Mouse (Mus musculus): Measurements from ENCODE around the gene Ptgdr.
"Not testable (repeated sequence)": the region's sequence is repeated elsewhere in the genome, so short reads cannot be mapped to it uniquely, and the experiment has no call there.

Ptgdr gene

DNA sequence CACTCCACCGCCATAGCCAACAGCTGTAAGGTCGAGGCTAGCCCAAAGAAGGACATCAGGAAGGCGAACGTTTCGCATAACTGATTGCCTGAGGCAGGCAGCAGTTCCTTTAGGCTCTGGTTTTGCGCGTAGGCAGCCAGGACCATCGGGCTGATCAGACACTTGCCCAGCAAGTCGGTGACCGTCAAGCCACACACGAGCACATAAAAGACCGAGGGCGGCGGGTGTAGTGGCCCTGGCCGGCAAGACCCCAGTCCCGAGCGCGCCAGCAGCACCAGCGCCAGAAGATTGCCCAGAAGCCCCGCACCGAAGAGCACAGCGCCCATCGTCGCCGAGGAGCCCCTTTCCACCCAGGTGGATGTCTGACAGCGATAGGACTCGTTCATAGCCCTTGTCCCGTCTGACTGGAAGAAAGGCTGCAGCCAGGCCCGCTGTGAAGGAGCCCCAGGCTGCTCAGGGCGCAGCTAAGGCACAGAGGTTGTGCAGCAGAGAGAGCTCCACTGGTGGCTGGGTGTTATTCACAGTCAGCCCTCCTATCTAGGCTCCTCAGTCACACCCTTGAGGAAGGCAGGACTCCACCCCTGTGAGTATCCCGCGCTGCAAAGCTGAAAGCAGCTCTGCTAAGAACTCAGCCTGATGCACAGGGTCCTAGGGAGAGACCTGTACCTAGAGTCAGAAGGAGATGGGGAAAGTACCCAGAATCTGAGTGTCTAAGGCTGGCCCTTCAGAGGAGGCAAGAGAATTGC is at the start of gene Ptgdr:
TSS of gene Ptgdr (minus strand) at position 508 of the 746 bp plus-strand sequence.
- DNase-seq, result no peak

DNA sequence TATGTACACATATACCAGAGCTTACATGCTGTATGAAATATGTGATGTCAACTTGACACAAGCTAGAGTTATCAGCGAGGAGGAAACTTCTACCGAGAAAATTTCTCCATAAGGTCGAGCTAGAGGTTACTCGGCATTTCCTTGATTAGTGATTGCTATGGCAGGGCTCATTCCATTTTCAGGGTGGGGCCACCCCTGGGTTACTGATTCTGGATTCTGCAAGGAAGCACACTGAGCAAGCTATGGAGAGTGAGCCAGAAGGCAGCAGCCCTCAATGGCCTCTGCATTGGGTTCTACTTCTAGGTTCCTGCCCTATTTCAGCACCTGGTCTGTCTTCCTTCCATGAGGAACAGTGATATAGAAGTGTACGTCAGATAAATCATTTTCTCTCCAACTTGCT is 48.6 kb upstream of the Ptgdr start:
- no peak for DNase-seq

GRCm38 (mm10) chr14:44904199-44904598 is 45.0 kb upstream of the Ptgdr start:
- DNase-seq, result no peak

DNA sequence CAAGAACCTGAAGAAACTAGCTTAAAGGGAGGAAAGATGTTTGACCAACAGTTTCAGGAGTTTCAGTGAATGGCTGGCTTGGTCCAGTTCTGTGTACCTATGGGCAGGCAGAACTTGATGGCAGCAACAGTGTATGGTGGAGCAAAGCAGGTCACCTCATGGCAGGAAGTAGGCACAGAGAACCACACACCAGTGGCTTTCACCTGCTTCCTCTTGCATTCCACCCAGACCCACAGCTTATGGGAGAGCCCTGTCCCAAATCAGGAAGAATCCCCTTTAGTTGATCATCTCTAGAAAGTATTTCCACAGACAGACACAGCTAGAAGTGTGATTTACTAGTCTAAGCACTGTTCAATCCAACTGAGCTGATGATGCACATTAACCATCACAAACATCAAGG is 42.6 kb upstream of the Ptgdr start:
- DNase-seq, result not testable (repeated sequence)

DNA sequence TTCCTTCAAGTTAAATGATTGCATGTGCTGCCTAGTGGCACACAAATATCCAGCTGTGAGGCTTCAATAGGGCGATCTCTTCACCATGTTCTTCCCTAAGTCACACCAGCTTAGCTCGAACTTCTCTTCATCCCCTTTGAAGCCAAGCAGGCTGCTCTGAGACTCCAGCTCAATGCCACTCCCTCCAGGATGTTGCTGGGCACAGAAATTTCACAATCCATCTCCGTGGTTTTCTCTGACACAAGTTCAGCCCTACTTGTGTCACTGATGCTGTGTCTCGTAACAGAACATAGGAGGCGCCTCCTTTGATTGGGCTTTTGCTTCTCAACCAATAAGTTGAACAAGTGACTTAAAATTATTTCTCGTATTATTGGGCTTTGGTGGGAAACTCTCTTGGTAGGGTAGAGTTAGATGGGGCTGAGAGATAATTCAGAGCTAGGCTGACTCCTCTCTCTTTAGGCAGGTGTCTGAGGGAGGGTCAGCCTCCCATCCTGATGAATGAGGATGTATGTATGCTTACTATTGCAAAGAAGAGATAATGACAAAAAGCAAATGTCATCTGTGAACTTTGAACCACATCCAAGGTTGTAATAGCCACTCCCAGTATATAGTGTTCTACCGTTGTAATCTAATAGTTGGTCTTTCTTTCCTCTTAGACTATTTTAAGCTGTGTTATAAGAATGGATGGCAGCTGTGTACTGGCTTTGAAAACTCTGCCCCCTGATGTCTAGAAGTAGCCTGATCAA is 32.4 kb upstream of the Ptgdr start:
- no peak for DNase-seq

DNA sequence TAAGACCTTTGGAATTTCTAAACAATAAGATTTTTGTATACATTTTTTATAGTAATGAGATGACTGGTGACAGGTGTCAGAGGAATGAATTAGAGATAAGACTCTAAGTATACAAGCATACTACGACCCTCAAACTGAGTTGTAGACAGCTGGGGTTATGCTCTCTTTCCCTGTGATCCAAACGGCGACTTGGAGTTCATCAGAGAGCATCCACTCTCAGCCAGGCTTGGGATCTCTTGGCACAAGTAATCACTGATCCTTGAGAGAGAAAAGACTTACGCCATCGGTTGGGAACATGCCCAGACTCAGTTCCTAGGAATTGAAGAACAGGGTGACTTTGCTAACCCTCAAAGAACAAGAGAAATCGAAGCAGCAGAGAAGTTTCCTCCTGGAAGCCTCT is 10.5 kb upstream of the Ptgdr start:
- DNase-seq, result peak; percentile 36

DNA sequence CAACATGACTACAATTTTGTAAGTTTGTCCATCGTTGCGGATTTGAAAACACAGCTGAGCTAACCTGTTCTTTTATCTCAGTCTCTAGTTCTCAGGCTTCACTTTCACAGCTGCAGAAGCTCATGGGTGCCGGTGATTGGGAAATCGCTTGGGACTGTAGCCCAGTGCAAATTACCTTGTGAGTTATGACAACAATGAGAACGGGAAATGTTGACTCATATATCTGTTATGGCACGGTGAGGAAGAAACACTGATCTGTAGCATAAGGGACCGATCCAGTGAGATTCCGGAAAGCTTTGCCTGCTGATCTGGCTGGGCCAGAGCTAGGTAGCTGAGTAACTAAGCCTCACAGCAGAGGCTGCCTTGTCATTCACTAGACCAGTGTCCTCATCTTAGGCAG is 6.5 kb upstream of the Ptgdr start:
- DNase-seq, result peak; percentile 25

GRCm38 (mm10) chr14:44863086-44863485 is 3.9 kb upstream of the Ptgdr start:
- DNase-seq, result no peak

GRCm38 (mm10) chr14:44861161-44861560 is 2.0 kb upstream of the Ptgdr start:
- no peak for DNase-seq

DNA sequence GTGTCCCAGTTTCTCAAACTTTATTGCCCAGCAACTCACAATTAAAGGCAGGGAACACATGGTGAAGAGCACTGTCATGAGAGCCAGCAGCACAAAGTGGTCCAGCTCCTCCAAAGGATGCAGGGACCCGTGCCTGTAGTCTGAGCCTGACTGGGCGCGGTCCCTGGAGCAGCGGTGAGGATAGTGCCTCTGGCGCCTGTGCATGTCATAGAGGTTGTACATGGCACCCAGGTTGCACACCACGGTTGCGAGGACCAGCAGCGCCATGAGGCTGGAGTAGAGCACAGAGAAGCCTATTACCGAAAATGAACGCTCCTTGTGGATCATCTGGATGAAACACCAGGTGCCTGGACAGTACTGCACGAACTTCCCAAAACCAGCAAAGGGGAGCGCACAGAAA is 803 bp downstream of the Ptgdr start:
- no peak for DNase-seq

DNA sequence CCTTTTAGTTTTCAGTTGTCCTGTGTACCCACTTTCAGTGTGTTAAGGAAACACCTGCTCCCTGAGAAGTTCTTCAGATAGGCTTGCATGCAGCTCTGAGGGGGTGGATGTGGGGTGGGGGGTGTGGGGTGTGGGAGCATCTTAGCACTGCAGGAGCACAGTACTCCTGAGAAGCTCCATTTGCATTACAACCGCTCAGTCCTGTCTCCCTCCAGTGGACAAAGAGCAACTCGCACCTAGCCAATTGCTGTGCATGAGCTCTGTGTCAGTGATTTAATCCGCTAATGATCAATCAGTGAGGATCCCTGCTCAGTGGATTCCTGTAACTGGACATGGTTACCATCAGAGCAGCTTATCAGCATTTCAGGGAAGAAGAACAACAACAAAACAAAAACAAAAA is 8.5 kb downstream of the Ptgdr start:
- DNase-seq, result not testable (repeated sequence)

GRCm38 (mm10) chr14:44847740-44848139 is 11.4 kb downstream of the Ptgdr start:
- DNase-seq, result no peak

GRCm38 (mm10) chr14:44846558-44847263 is 12.5 kb downstream of the Ptgdr start:
- no peak for DNase-seq

DNA sequence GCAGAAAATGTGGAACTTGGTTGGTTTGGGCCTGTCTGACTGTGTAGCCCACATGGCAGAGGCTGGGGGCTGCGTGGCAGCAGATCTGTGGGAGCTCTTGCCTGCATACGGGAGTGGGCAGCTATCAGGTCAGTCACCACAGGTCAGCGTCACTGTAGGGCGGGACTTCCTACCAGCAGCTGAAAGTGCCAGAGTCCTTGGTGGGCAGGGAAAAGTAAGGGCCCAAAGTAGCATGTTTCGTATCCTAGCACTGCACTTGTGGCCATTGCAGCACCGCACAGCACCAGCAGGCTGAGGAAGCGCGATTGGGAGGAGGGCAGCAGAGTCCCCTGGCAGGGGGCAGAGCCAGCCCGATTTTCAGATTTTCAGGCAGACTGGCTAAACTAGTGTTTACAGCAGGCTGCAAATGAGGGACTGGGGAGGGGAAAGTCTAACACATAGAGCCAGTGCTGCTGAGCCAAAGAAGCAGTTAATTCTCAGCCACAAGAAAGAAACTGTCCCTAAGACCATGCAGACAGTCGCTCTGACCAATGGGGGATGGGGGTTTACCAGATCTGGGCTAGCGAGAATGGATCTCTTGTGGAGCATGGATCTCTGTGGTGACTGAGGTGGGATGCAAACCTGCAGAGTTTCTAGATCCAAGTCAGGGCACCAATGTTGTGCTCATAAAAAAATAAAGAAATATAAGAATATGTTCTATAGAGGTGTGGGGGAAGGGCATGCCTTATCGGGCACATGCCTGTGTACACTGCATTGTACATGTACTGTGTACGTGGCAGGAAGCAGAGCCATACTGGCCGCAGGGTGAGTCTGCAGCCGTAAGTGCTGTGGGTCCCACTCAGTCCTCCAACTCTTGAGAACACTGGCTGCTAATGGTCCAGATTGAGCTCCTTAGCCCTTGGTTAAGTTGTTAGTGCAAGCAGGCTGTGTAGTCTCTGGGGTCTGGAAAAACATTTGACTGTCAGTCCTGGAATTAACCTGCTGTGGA is 15.1 kb downstream of the Ptgdr start:
- no peak for DNase-seq

DNA sequence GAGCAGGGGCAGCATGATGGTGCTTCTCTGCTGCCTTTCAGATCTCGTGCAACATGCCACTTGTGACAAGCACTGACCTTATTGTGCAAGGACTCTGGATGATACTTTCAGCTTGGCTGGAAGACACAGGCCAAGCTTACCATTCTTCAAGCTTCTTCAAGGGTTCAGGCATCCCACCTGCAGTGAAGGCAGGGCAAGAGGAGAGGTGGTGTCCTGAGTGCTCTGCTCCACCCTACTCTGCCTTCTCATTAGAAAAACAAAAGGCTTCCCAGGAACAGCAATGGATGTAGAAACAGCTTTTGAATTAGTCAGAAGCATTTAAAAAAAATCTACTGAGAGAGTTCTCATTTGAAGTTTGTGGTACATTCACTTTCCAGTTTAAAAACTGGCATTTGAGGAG is 20.5 kb downstream of the Ptgdr start:
- no peak for DNase-seq

GRCm38 (mm10) chr14:44835132-44835531 is 24.0 kb downstream of the Ptgdr start:
- no peak for DNase-seq

GRCm38 (mm10) chr14:44834134-44834533 is 25.0 kb downstream of the Ptgdr start:
- not testable (repeated sequence) for DNase-seq

GRCm38 (mm10) chr14:44833096-44833495 is 26.1 kb downstream of the Ptgdr start:
- DNase-seq, result not testable (repeated sequence)

DNA sequence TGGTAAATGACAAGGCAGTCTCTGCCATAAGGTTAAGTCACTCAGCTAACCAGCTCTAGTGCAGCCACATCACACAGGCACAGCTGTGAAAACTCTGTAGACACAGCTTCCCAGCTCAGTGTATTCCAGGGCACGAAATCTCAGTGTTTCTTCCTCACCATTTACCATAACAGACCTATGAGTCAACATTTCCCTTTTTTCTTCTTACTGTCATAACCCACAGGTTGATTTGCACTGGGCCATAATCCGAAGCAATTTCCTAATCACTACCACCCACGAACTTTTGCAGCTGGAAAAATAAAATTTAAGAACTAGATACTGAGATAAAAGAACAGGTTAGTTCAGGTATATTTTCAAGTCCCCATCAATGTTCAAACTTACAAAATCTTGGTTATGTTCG is 31.4 kb downstream of the Ptgdr start:
- DNase-seq, result no peak

DNA sequence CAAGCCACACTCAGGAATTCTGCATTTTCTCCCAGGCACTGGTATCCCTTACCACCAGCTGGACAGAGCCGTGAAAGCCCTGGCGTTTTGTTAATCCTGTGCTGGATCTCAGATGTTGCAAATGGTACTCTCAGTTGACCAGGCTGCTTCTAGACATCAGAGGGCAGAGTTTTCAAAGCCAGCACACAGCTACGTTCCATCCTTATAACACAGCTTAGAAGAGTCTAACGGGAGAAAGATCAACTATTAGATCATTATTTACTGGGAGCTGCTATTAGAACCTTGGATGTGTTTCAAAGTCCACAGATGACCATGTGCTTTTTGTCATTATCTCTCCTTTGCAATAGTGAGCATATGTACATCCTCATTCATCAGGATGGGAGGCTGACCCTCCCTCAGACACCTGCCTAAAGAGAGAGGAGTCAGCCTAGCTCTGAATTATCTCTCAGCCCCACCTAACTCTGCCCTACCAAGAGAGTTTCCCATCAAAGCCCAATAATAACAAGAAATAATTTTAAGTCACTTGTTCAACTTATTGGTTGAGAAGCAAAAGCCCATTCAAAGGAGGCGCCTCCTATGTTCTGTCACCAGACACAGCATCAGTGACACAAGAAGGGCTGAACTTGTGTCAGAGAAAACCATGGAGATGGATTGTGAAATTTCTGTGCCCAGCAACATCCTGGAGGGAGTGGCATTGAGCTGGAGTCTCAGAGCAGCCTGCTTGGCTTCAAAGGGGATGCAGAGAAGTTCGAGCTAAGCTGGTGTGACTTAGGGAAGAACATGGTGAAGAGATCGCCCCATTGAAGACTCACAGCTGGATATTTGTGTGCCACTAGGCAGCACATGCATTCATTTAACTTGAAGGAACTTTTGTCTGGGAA is 37.8 kb downstream of the Ptgdr start:
- no peak for DNase-seq

GRCm38 (mm10) chr14:44813152-44813551 is 46.0 kb downstream of the Ptgdr start:
- DNase-seq, result not testable (repeated sequence)

All from lung, postnatal 10 days (tissue).